Mouse (Mus musculus) embryo, embryonic 10 days (tissue): ENCODE data around the gene Znrf3.
"Not testable (repeated sequence)": the region's sequence is repeated elsewhere in the genome, so short reads cannot be mapped to it uniquely, and the experiment has no call there.

Source experiments
- DNase-seq: peaks from one replicate; pipeline ENCODE4 v3.0.0-alpha.2; 2015; ENCODE audit warnings: low spot score

Znrf3 gene

DNA sequence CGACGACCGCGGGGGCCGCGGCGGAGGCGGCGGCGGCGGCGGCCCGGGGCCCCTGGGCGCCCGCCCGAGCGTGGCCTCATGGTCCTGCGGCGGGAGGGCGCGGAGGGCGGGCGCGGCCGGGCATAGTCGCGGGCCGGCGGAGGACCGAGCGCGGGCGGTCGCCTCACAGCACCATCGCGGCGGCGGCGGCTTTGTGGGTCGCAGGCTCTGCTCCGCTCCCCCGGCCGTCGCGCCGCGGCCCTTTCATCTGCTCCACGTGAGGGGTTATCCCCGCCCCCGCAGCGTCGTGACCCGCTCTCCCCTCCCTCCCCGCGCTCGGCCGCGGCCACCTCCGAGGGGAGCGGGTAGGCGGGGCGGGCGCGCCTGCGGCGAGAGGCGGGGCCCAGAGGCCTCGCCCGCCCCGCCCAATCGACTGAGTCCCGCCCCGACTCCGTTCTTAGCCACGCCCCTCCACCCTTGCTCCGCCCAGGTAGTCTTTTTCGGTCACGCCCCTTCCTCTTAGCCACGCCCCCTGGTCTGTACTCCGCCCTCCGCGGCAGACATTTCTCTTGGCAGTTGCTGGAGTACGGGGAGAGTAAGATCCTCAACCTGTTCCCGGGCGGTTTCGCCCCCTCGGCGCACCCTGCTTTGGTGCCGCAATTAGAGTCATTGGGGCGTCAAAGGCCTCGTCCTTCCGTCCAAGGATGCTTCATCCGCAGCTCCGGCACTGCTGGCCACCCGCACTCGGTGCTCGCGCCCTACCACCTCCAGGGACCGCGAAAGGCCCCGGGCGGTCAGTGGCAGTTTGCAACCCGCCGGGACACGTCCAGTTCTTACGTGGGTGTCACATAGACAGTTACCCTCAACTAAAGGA, at the start of gene Znrf3:
TSS of gene Znrf3 (minus strand) at position 249 of the 853 bp plus-strand sequence.
- peak; percentile 96 for DNase-seq

DNA sequence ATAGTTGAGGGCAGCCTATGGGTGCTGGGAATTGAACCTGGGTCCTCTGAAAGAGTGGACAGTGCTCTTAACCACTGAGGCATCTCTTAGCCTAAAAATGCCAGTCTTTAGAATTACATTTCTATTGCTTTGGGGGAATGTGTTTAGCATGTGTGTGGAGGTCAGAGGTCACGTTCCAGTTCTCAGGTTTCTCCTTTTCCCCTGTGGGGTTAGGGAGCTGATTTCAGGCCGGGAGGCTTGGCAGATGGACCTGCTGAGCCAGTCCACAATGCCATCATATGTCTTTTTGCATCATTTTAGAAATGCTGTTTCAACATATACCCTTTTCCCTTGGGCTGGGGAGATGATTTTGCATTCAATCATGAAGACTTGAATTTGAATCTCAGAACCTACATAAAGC, 49.2 kb upstream of the Znrf3 start:
- DNase-seq, result peak; percentile 63

DNA sequence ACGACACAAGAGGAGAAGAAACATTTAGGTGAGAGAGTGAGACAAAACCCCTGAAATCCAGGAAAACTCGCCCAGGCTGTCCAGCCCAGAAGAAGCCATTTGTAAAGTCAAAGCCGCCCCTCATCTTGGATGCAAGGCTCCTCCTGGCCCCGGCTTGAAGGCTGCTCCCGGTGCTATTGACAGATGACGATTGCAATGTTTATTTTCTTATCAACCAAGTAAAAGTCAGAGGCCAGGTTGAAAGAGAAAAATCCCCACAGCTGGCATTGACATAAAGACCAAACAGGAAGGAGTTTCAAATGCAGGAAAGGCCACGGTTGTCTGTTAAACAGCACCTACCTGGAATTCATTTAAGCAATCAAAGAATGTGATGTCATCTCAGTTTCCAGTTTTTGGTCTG, 47.3 kb upstream of the Znrf3 start:
- DNase-seq, result no peak

DNA sequence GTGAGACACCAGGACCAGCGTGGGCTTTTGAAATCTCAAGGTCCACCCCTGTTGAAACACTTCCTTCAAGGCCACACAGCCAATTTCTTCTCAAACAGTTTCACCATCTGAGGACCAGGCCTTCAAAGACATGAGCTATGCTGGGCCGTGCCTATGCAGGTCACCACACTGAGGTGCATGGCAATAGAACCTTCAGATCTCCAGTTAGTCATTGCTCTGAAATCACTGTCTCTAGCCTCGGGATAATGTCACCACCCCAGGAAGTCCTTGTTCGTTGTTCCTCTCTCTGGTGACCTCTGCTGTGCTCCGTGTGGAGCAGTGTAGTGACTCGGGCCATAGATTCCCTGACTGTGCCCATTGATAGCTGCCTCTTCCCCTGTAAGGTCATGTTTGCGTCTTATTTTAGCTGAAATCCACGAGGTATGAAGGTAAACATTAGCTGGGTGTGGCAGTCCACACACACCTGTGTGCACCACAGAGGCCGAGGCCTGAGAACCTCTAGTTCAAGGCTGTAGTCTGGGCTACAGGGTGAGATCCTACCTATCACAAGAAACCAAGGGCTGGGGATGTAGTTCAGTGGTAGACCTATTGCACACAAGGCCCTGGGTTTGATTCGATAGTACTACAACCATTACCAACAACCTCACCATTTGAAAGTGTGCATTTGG, 46.5 kb upstream of the Znrf3 start:
- no peak for DNase-seq

DNA sequence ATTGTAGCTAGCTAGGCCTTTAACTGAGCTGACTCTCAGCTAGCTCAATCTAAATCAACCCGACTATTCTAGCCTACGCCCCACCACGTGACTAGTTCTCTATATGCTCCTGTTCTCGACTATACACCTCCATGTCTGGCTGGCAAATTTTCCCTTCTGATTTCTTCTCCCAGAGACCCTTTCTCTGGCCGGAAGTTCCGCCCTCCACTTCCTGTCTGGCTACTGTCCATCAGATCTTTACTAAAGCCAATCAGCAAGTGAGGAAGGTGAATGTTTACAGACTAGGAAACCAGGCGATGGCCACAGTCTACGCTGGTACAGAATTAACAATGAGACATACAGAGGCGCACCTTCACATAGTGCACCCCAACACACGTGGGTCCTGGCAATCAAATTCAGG, 44.8 kb upstream of the Znrf3 start:
- DNase-seq, result not testable (repeated sequence)

DNA sequence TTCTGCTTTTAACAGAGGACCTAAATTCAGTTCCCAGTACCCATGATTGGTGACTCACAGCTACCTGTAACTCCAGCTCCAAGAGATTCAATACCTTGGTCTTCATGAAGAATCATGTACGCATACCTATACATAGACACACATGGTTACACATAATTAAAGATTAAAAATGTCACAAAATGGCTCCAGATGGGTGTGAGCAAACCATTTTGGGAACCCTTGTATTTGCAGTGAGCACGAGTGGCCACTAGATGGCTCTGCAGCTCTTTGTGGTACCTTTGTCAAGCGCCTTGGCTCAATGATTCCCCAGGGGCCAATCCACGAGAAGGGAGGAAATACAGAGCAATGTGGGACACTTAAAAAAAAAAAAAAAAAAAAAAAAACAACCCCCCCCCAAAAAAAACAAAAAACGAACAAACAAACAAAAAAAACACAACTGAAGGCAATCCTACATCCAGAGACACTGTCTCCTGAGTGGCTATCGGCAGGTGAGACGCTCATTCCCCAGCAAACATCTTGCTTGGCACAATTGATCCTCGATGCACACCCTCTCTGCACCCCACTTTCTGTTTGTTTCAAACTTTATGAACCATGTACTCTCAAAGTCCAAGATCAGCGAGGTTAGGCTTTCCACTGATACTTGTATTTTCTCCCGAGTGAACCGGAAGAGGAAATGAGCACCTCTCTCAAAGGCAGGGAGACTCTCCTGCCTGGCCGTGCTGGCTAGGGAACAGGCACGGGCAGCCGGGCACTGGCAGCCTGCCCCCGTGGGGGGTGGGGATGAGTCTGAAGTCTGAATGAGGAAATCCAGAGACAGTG, 40.8 kb upstream of the Znrf3 start:
- DNase-seq, result peak; percentile 93

DNA sequence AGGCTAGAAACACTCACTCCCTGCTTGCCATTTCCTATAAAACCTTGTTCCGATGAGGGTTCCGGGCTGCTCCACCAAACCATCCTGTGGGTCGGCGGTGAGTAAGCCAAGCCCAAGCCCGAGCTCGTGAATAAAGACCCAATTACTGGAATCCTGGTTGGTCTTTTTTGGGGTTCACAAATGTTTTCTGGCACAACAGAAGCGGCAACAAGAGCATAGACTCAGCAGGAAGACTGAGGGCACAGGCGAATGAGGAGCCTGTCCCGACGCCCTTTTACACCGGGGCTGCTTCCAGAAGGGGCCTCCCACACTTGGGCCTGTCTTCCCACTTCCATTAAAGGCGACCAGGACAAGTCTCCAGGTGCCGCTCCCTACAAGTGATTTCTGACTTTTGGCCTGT, 37.9 kb upstream of the Znrf3 start:
- DNase-seq, result no peak

DNA sequence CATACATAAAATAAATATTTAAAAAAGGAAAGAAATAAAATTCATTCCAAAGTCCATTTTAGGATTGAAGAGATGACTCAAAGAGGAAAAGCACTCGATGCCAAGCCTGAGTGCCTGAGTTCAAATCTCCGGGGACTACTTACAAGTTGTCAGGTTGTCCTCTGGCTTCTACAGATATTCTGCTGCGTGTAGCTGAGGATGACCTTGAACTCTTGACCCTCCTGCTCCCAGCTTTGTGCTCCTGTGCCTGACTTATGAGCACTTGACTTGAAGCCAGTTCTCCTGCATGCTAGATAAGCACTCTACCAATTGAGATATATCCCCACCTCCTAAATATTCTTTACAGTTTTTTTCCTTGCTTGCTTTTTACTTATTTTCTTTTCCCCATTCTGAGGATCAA, 34.2 kb upstream of the Znrf3 start:
- DNase-seq, result no peak

DNA sequence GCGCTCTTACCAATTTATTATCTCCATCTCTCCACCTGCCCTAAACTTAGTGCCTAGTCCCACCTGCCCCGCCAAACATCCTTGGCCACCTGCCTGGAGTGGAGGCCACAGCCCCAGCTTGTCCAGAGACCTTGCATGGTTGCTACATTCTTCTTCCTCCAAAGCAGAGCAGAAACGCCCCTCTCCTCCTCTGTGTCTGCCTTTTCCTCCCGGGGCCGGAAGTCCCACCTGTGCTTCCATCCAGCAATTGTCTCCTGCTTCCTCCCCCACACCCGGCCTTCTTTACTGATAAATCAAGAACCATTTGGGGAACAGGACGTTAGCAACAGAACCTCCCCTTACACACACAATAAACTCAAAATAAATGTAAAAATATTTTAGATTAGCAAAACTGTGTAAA, 33.5 kb upstream of the Znrf3 start:
- DNase-seq, result no peak

DNA sequence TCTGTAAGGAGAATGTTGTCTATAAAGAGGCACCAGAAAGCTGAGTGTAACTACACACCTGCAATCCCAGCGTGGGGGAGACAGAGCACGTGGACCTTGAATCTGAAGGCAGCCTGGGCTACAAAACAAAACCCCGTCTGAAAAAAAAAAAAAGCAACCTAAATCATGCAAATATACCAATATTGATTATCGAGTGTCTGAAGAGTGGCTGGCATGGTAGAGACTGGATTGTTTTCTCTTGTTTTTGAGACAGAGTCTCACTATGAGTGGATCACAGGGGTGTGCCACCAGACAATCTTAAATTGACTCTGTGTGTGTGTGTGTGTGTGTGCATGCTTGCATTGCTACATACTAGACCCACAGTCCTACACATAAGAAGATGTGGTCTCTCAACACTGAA, 32.2 kb upstream of the Znrf3 start:
- DNase-seq, result no peak

DNA sequence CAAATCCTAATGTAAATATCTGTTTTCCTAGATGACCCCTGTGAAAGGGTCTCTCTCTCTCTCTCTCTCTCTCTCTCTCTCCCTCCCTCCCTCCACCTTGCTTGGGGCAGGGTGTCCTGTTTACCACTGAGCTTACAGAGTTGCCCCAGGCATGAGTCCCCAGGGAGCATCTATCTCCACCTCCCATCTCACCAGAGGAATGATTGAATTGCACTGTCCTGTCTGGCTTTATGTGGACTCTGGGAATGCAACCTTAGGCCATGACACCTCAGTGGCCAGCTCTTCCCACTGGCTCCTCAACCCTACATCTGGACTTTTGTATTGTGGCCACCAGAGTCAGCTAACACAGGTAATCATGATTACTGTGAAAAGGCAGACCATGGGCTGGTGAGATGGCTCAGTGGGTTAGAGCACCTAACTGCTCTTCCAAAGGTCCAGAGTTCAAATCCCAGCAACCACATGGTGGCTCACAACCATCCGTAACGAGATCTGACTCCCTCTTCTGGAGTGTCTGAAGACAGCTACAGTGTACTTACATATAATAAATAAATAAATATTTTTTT, 31.0 kb upstream of the Znrf3 start:
- DNase-seq, result not testable (repeated sequence)

DNA sequence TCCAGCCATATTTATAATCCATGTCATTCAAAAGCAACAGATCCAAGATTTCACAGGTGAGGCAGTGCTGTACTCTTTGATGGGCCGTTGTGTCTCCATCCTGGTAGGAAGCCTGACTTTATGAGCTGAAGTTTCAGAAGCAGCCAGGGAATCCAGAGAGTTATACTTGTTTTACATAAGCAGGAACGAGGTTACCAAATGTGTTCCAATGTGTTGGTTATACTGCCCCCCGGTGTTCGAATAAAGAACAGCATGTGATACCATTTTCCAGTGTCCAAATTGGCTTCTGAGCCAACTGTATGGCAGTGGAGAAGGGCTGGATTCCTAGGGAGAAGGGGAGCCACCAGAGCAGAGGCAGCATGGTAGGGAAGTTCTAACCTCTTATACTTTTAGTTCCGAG, 29.5 kb upstream of the Znrf3 start:
- peak; percentile 83 for DNase-seq

DNA sequence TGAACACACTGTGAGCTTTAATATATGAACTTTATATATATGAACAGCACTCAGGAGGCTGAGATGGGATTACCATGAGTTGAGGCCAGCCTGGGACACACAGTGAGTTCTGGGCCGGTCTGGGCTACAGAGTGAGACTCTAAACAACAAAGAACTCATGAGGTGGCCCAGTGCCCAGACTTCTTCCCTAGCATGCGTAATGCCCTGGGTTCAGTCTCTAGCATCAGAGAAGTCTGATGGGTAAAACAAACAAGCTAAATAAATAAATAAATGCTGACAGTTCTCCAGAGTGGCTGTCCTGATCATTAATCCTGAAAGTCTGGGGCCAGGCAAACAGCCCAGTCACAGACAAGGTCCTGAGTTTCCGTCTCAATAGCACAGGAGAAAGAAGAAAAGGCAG, 25.4 kb upstream of the Znrf3 start:
- no peak for DNase-seq

DNA sequence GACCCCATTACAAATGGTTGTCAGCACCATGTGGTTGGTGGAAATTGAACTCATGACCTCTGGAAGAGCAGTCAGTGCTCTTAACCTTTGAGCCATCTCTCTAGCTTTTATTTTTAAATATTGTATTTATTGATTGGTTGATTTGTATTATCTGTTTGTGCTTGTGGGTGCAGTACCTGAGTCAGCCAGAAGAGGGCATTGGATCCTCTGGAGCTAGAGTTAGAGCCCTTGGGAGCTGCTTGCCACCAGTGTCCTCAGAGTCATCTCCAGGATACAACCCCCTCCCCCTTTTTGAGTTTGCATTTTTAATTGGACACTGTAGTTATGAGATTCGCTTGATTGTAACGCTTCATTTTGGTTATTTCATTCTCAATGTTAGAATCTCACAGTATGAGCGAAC, 24.4 kb upstream of the Znrf3 start:
- peak; percentile 47 for DNase-seq

DNA sequence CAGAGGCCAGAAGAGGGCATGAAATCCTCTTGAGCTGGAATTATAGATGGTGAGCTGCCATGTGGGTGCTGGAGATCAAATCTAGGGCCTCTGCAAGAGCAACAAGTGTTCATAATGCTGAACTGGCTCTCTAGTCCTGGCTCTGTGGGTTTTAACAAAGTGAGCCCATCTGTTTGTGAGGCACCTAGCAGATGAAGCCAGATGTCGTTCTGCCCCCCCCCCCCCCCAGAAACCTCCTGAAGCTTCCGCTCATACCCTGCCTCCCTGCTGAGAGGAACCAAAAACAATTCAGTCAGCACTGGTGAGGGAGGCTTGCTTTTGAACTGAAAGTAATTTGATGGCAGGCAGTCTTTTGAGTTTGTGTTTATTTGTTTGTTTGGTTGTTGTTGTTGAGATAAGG, 23.8 kb upstream of the Znrf3 start:
- DNase-seq, result no peak

DNA sequence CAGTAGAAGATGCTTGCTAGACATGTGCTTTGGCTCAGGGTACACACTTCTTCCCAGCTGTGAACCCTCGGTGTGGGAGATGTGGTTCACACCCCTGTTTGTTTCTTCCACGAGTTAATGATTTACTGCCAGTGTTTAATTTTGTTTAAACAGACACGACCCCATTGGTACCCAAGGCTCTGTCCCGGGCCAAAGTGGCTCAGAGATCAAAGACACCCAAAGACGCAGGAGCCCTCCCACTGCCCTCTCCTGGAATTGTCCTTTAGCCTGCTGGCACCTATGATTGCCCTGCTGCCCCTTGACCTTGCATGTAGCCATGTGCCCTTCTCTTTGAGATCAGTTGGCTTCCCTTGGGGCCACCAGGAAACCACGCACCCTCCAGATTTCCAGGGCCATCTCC, 7.3 kb upstream of the Znrf3 start:
- no peak for DNase-seq

DNA sequence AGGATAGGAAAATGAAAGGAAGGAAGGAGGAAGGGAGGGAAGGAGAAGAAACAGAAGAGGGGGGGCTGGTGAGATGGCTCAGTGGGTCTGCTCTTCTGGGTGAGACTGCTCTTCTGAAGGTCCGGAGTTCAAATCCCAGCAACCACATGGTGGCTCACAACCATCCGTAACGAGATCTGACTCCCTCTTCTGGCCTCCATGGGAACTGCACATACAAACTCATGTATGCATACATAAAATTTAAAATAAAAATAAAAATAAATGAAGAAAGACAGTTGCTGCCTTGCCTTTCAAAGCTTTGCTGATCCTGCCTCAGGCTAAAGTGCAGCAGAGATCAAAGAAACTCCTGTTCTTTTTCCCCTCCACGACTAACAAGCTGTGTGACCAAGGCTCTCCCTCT, 6.7 kb upstream of the Znrf3 start:
- no peak for DNase-seq

DNA sequence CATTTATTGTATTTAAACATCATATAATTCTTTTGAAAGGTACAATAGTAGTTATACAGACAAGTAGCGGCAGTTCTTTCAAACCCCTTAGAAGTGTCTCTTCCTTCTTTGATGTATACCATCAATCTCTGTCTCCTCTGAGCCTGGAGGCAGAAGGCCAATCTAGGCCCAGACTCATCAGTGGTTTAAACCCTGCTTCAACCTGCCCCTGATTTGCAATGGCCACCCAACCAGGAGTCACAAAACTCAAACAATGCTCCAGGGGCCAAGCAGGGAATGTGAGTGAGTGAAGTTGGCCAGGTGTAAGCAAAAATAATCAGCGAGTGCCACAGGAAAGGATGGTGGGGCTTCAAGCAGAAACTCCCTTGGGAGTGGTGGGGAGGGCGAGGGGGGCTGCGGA, 6.1 kb upstream of the Znrf3 start:
- peak; percentile 24 for DNase-seq

DNA sequence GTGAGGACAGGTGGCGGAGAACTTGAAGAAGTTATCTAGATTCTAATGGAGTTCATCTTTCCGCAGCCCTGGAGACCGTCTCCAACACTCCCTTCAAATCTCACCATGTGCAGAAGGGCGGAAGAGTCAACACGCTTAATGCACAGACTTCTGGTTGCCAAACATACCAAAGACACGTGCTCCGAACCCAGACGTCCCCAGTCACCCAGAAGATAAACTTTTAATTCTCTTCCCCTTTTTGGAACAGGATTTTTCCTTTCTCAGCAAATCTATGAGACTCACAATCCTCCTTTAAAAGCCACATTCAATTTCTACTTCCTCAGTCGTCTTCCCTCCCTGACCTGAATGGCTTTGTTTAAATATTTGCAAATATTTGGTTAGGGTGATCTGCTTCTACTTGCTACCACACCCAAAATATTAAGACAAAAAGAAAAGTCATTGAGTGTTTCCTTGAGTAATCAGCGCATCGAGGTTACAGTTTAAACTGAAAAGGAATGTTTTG, 856 bp upstream of the Znrf3 start:
- no peak for DNase-seq

DNA sequence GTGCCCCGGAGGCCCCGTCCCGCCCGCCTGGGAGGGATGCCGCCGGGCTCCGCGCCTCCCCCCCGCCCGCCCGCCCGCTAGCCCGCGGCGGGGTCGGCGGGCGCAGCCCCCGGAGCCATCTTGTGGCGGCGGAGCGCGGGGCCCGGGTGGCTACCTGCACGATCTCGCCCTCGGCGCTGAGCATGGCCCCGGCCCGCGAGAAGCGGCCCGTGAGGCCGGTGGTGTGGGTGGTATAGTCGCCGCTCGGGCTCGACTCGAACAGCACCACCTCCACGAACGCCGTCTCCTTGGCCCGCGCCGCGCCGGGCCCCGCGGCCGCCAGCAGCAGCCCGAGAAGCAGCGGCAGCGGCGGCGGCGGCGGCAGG, 431 bp downstream of the Znrf3 start:
- DNase-seq, result peak; percentile 44

DNA sequence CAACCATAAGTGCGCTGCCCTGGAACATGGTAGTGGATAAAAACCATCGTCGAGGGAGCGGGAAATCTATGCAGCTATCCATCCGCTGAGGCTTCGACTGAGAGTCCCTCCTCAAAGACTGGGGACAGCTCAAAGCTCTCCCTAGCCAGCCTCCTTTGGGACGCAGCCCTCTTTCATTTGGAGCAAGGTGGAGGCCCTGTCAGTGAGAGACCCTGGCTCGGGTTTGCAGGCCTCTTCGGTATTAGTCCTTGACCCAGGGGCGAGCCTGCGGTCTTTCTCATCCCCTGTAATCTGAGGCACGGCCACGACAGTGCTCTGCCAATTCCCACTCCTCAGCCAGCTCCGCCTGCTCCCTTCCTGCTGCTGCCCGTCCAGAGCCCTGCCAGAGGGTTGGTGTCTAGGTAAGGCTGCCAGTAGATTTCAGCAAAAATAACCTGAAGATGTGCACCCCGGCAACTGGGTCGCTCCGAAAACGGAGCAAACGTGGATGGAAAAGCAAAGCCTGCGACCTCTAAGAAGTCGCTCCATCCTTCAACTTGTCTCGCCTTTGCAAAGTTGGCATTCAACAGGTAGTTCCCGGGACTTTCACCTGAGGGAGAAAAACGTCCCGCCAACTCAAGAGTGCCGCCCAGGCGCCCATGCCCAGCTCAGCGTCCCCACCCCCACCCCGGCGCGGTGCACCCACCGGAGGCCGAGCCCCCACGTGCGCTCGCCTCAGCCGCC, 975 bp downstream of the Znrf3 start:
- DNase-seq, result peak; percentile 55

DNA sequence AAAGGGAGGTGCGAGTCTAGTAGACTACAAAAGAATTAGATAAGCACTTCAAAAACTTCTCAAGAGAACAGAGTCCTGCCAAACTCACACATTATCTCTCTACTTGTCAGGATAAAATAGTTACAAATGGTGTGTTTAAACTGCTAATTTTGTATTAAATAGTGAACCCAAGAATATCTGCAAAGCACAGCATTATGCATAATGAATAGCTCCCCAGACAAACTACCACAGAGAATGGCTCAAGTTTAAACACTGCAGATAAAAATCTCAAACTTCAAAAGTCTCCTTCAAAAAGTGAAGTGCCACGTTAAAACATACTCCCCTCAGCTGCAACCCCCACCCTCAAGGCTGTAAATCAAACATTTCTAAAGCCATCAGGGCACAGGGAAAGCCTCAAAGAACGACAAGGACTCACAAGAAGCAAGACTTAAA, 2.0 kb downstream of the Znrf3 start:
- no peak for DNase-seq
